Mouse (Mus musculus): ENCODE measurements around the gene Mmrn2. TPM values are rescaled to one million over a fixed set of nuclear protein-coding genes. Genes with fewer than 3 reads are reported as not detected.

The Mmrn2 gene
- polyA plus RNA-seq, 1 experiment from 2014 or later, result 7.7 TPM

GRCm38 (mm10) chr14:34354456-34354855 lies 20.8 kb upstream of the Mmrn2 start:
- WGBS, result 83% methylated on average over 4 of the region's 4 CpGs
- Histone ChIP-seq H3K4me3 (ENCODE audit: low read depth, low read length) (no peak overlapping the region), H3K27ac (ENCODE audit: low read length) (no peak overlapping the region), H3K36me3 (ENCODE audit: control insufficient read depth, insufficient read depth, low read length) (no peaks in the 10 kb centered on the region), H3K27me3 (ENCODE audit: control insufficient read depth, insufficient read depth, low read length) (no peaks in the 10 kb centered on the region), H3K9ac (replicated peaks; ENCODE audit: low read depth, low read length) (no peak overlapping the region), H3K4me2 (replicated peaks; ENCODE audit: low read depth, low read length) (no peak overlapping the region), H3K9me3 (ENCODE audit: control insufficient read depth, low read depth, low read length) (no peaks in the 10 kb centered on the region), H3K4me1 (ENCODE audit: control insufficient read depth, insufficient read depth, low read length) (0 out of 2 replicates have a peak, but pooled peaks cover 2% of the 10 kb centered on the region)
- ATAC-seq (ENCODE audit: insufficient number of reproducible peaks, insufficient read depth, low FRiP score, low read depth), result no peak

GRCm38 (mm10) chr14:34355301-34355700 lies 20.0 kb upstream of the Mmrn2 start, which contains the start of gene Fam25c:
TSS of gene Fam25c (minus strand) at chr14:34355433.
- no peaks in the 10 kb centered on the region for H3K9me3 ChIP-seq (ENCODE audit: control insufficient read depth, low read depth, low read length)
- no peak within 1 kb of the TSS for H3K9ac ChIP-seq (replicated peaks; ENCODE audit: low read depth, low read length)
- 69% methylated on average over 6 of the region's 6 CpGs for WGBS
- H3K4me1 ChIP-seq (ENCODE audit: control insufficient read depth, insufficient read depth, low read length), result 0 out of 2 replicates have a peak, but pooled peaks cover 2% of the 10 kb centered on the region
- no peak within 1 kb of the TSS for H3K27ac ChIP-seq (ENCODE audit: low read length)
- 0 out of 2 replicates have a peak, but pooled peaks have one; percentile 15 for ATAC-seq (ENCODE audit: insufficient number of reproducible peaks, insufficient read depth, low FRiP score, low read depth)
- no peak within 1 kb of the TSS for H3K4me2 ChIP-seq (replicated peaks; ENCODE audit: low read depth, low read length)
- H3K4me3 ChIP-seq (ENCODE audit: low read depth, low read length), result no peak within 1 kb of the TSS
- no peaks in the 10 kb centered on the region for H3K36me3 ChIP-seq (ENCODE audit: control insufficient read depth, insufficient read depth, low read length)
- H3K27me3 ChIP-seq (ENCODE audit: control insufficient read depth, insufficient read depth, low read length), result no peaks in the 10 kb centered on the region

GRCm38 (mm10) chr14:34357671-34358455 lies 17.4 kb upstream of the Mmrn2 start:
- no peak overlapping the region for H3K27ac ChIP-seq (ENCODE audit: low read length)
- 65% methylated on average over 7 of the region's 7 CpGs for WGBS
- ATAC-seq (ENCODE audit: insufficient number of reproducible peaks, insufficient read depth, low FRiP score, low read depth), result no peak

GRCm38 (mm10) chr14:34359676-34360244 lies 15.5 kb upstream of the Mmrn2 start:
- H3K27me3 ChIP-seq (ENCODE audit: control insufficient read depth, insufficient read depth, low read length), result no peaks in the 10 kb centered on the region
- WGBS, result 40% methylated on average over 5 of the region's 5 CpGs
- H3K27ac ChIP-seq (ENCODE audit: low read length), result peak overlapping the region; percentile 27; the same call in 1 of the 2 replicates
- H3K4me2 ChIP-seq (replicated peaks; ENCODE audit: low read depth, low read length), result no peak overlapping the region
- no peak for ATAC-seq (ENCODE audit: insufficient number of reproducible peaks, insufficient read depth, low FRiP score, low read depth)
- no peak overlapping the region for H3K4me3 ChIP-seq (ENCODE audit: low read depth, low read length)
- H3K9ac ChIP-seq (replicated peaks; ENCODE audit: low read depth, low read length), result no peak overlapping the region
- no peaks in the 10 kb centered on the region for H3K36me3 ChIP-seq (ENCODE audit: control insufficient read depth, insufficient read depth, low read length)
- H3K4me1 ChIP-seq (ENCODE audit: control insufficient read depth, insufficient read depth, low read length), result no peaks in the 10 kb centered on the region
- no peaks in the 10 kb centered on the region for H3K9me3 ChIP-seq (ENCODE audit: control insufficient read depth, low read depth, low read length)

More at GRCm38 (mm10) chr14:34357671-34358455, 17.4 kb upstream of the Mmrn2 start:
- no peaks in the 10 kb centered on the region for H3K4me1 ChIP-seq (ENCODE audit: control insufficient read depth, insufficient read depth, low read length)
- no peaks in the 10 kb centered on the region for H3K36me3 ChIP-seq (ENCODE audit: control insufficient read depth, insufficient read depth, low read length)
- no peak overlapping the region for H3K9ac ChIP-seq (replicated peaks; ENCODE audit: low read depth, low read length)
- H3K4me2 ChIP-seq (replicated peaks; ENCODE audit: low read depth, low read length), result no peak overlapping the region
- H3K9me3 ChIP-seq (ENCODE audit: control insufficient read depth, low read depth, low read length), result no peaks in the 10 kb centered on the region
- no peaks in the 10 kb centered on the region for H3K27me3 ChIP-seq (ENCODE audit: control insufficient read depth, insufficient read depth, low read length)
- no peak overlapping the region for H3K4me3 ChIP-seq (ENCODE audit: low read depth, low read length)

GRCm38 (mm10) chr14:34360251-34360650 lies 15.0 kb upstream of the Mmrn2 start:
- no peaks in the 10 kb centered on the region for H3K27me3 ChIP-seq (ENCODE audit: control insufficient read depth, insufficient read depth, low read length)
- ATAC-seq (ENCODE audit: insufficient number of reproducible peaks, insufficient read depth, low FRiP score, low read depth), result no peak
- H3K4me2 ChIP-seq (replicated peaks; ENCODE audit: low read depth, low read length), result no peak overlapping the region
- no peaks in the 10 kb centered on the region for H3K36me3 ChIP-seq (ENCODE audit: control insufficient read depth, insufficient read depth, low read length)
- 39% methylated on average over 6 of the region's 6 CpGs for WGBS
- peak overlapping the region; percentile 27; the same call in 1 of the 2 replicates for H3K27ac ChIP-seq (ENCODE audit: low read length)
- H3K4me3 ChIP-seq (ENCODE audit: low read depth, low read length), result no peak overlapping the region
- H3K9me3 ChIP-seq (ENCODE audit: control insufficient read depth, low read depth, low read length), result no peaks in the 10 kb centered on the region
- H3K9ac ChIP-seq (replicated peaks; ENCODE audit: low read depth, low read length), result no peak overlapping the region
- H3K4me1 ChIP-seq (ENCODE audit: control insufficient read depth, insufficient read depth, low read length), result no peaks in the 10 kb centered on the region

- no peaks in the 10 kb centered on the region for H3K4me1 ChIP-seq (ENCODE audit: control insufficient read depth, insufficient read depth, low read length)
Observed at GRCm38 (mm10) chr14:34362135-34362534, 13.1 kb upstream of the Mmrn2 start.

GRCm38 (mm10) chr14:34362726-34363445 lies 12.4 kb upstream of the Mmrn2 start:
- Histone ChIP-seq H3K4me1 (ENCODE audit: control insufficient read depth, insufficient read depth, low read length) (no peaks in the 10 kb centered on the region), H3K9ac (replicated peaks; ENCODE audit: low read depth, low read length) (no peak overlapping the region), H3K27ac (ENCODE audit: low read length) (no peak overlapping the region), H3K4me2 (replicated peaks; ENCODE audit: low read depth, low read length) (peak overlapping the region; percentile 80), H3K36me3 (ENCODE audit: control insufficient read depth, insufficient read depth, low read length) (no peaks in the 10 kb centered on the region), H3K27me3 (ENCODE audit: control insufficient read depth, insufficient read depth, low read length) (no peaks in the 10 kb centered on the region), H3K4me3 (ENCODE audit: low read depth, low read length) (peak overlapping the region; percentile 22), H3K9me3 (ENCODE audit: control insufficient read depth, low read depth, low read length) (no peaks in the 10 kb centered on the region)
- ATAC-seq (ENCODE audit: insufficient number of reproducible peaks, insufficient read depth, low FRiP score, low read depth), result peak; percentile 30; the same call in 1 of the 2 replicates
- WGBS, result 39% methylated on average over 18 of the region's 18 CpGs

More at GRCm38 (mm10) chr14:34362135-34362534, 13.1 kb upstream of the Mmrn2 start:
- H3K27ac ChIP-seq (ENCODE audit: low read length), result no peak overlapping the region
- H3K36me3 ChIP-seq (ENCODE audit: control insufficient read depth, insufficient read depth, low read length), result no peaks in the 10 kb centered on the region
- H3K4me2 ChIP-seq (replicated peaks; ENCODE audit: low read depth, low read length), result no peak overlapping the region
- H3K27me3 ChIP-seq (ENCODE audit: control insufficient read depth, insufficient read depth, low read length), result no peaks in the 10 kb centered on the region
- WGBS, result 59% methylated on average over 4 of the region's 4 CpGs
- H3K9me3 ChIP-seq (ENCODE audit: control insufficient read depth, low read depth, low read length), result no peaks in the 10 kb centered on the region
- no peak overlapping the region for H3K9ac ChIP-seq (replicated peaks; ENCODE audit: low read depth, low read length)
- no peak for ATAC-seq (ENCODE audit: insufficient number of reproducible peaks, insufficient read depth, low FRiP score, low read depth)
- no peak overlapping the region for H3K4me3 ChIP-seq (ENCODE audit: low read depth, low read length)

All from stomach, embryonic 14.5 days (tissue).